Mouse (Mus musculus): ENCODE measurements at regions not wholly inside any gene's neighbourhood (a gene's known extent, or its start where the extent isn't known, plus 50 kb on each side); places are given as distances from the start of the nearest gene placed in this dataset.
A peak's percentile ranks its signal among the peaks of the same experiment; 100 is the strongest.

GRCm38 (mm10) chr7:116607628-116608225, 103.6 kb downstream of the Nucb2 start:
- Histone ChIP-seq H3K79me2 (replicated peaks; ENCODE audit: control insufficient read depth, insufficient read depth, low read length) (no peaks in the 10 kb centered on the region), H3K9ac (ENCODE audit: low read depth, low read length) (peak overlapping the region; percentile 33; the same call in 1 of the 2 replicates), H3K27ac (peak overlapping the region; percentile 1; the same call in 1 of the 2 replicates), H3K27me3 (ENCODE audit: control insufficient read depth, insufficient read depth, low read length) (no peaks in the 10 kb centered on the region), H3K4me3 (peak overlapping the region; percentile 33), H3K36me3 (ENCODE audit: control insufficient read depth, insufficient read depth, low read length) (no peaks in the 10 kb centered on the region), H3K4me1 (ENCODE audit: control insufficient read depth, insufficient read depth, low read length) (no peaks in the 10 kb centered on the region; the same call in 1 of the 2 replicates)
- no peak for TF ChIP-seq CTCF (IDR thresholded peaks at IDR 0.05)
- intact Hi-C loops (cut with DNase I) = loop anchor here (1.0 to 5.0 kb wide), 4 partner anchors 76 to 273 kb away; partner anchors contain the start of genes Pik3c2a and Rps13
- DNase-seq = peak; percentile 16 to 36
- WGBS = 5% methylated on average over 15 of the region's 15 CpGs

GRCm38 (mm10) chr7:116608350-116609085, 104.3 kb downstream of the Nucb2 start:
- Histone ChIP-seq H3K36me3 (ENCODE audit: control insufficient read depth, insufficient read depth, low read length) (no peaks in the 10 kb centered on the region), H3K9ac (ENCODE audit: low read depth, low read length) (0 out of 2 replicates have a peak overlapping the region, but pooled peaks have one; percentile 26), H3K27me3 (ENCODE audit: control insufficient read depth, insufficient read depth, low read length) (no peaks in the 10 kb centered on the region), H3K79me2 (replicated peaks; ENCODE audit: control insufficient read depth, insufficient read depth, low read length) (no peaks in the 10 kb centered on the region), H3K27ac (0 out of 2 replicates have a peak overlapping the region, but pooled peaks have one; percentile 1), H3K4me1 (ENCODE audit: control insufficient read depth, insufficient read depth, low read length) (no peaks in the 10 kb centered on the region; the same call in 1 of the 2 replicates), H3K4me3 (peak overlapping the region; percentile 33)
- 23% methylated on average over 15 of the region's 15 CpGs for WGBS
- DNase-seq = peak; percentile 46 to 60
- intact Hi-C loops (cut with DNase I) = loop anchor here (1.0 to 5.0 kb wide), 4 partner anchors 77 to 274 kb away; partner anchors contain the start of genes Pik3c2a and Rps13
- TF ChIP-seq CTCF (IDR thresholded peaks at IDR 0.05) (peak; percentile 79), EP300 (IDR thresholded peaks at IDR 0.05; ENCODE audit: insufficient read depth, low read depth, low read length) (no peak)

DNA sequence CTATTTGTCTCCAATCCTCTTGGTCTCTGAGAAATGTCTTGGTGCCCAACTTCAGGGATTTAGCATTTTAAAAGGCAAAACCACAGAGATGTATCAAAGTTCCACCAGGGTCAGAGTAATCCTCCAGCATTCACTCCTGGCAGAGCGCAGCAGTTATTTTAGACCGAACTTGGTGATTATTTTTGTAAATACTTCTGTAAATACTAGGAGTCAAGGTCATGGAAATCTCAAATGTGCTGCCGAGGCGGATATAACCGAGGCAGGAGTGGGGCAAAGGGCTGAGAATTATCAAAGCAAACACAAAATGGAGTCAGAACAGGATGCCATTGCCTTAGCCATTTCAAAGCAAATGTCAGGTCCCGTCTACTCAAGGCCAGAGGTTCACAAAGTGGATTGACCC, 105.2 kb downstream of the Nucb2 start:
- WGBS = 66% methylated on average over 6 of the region's 6 CpGs
- H3K79me2 ChIP-seq (replicated peaks; ENCODE audit: control insufficient read depth, insufficient read depth, low read length) = no peaks in the 10 kb centered on the region
- no peak overlapping the region for H3K4me3 ChIP-seq
- no peak for DNase-seq
- no peaks in the 10 kb centered on the region for H3K27me3 ChIP-seq (ENCODE audit: control insufficient read depth, insufficient read depth, low read length)
- TF ChIP-seq POLR2A (IDR thresholded peaks at IDR 0.05; ENCODE audit: insufficient read depth, low read depth, low read length) = no peak
- TF ChIP-seq CTCF (IDR thresholded peaks at IDR 0.05) = no peak
- no peak for TF ChIP-seq EP300 (IDR thresholded peaks at IDR 0.05; ENCODE audit: insufficient read depth, low read depth, low read length)
- H3K4me1 ChIP-seq (ENCODE audit: control insufficient read depth, insufficient read depth, low read length) = no peaks in the 10 kb centered on the region; the same call in 1 of the 2 replicates
- intact Hi-C loops (cut with DNase I) = loop anchor here (2.0 to 5.0 kb wide), 2 partner anchors 167 to 275 kb away; partner anchors contain the start of genes Pik3c2a and Rps13
- no peak overlapping the region for H3K9ac ChIP-seq (ENCODE audit: low read depth, low read length)
- no peaks in the 10 kb centered on the region for H3K36me3 ChIP-seq (ENCODE audit: control insufficient read depth, insufficient read depth, low read length)
- H3K27ac ChIP-seq = no peak overlapping the region

DNA sequence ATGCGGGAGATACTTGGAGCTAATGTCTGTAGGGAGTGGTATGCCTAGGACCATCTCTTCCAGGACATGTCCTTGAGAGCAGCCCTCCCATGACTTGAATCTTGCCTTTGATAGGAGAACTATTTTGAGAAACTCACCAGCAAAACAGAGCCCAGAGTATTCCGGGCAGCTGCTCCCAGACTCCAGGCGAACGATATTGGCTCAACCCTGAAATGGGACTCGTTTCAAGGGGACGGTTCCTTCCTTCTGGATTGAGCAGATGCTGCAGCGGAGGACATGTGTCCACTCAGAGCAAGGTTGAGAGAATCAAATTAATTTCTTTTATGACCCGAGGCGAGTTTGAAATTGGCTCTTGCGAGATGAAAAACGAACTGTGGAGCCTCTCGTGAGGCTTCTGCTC, 105.7 kb downstream of the Nucb2 start:
- Histone ChIP-seq H3K79me2 (replicated peaks; ENCODE audit: control insufficient read depth, insufficient read depth, low read length) (no peaks in the 10 kb centered on the region), H3K36me3 (ENCODE audit: control insufficient read depth, insufficient read depth, low read length) (no peaks in the 10 kb centered on the region), H3K4me3 (no peak overlapping the region), H3K9ac (ENCODE audit: low read depth, low read length) (no peak overlapping the region), H3K27ac (no peak overlapping the region), H3K4me1 (ENCODE audit: control insufficient read depth, insufficient read depth, low read length) (no peaks in the 10 kb centered on the region; the same call in 1 of the 2 replicates), H3K27me3 (ENCODE audit: control insufficient read depth, insufficient read depth, low read length) (no peaks in the 10 kb centered on the region)
- 59% methylated on average over 12 of the region's 12 CpGs for WGBS
- no peak for TF ChIP-seq POLR2A (IDR thresholded peaks at IDR 0.05; ENCODE audit: insufficient read depth, low read depth, low read length)
- TF ChIP-seq EP300 (IDR thresholded peaks at IDR 0.05; ENCODE audit: insufficient read depth, low read depth, low read length) = no peak
- no peak for TF ChIP-seq CTCF (IDR thresholded peaks at IDR 0.05)
- intact Hi-C loops (cut with DNase I) = loop anchor here (2.0 to 5.0 kb wide), 2 partner anchors 168 to 275 kb away; partner anchors contain the start of genes Pik3c2a and Rps13
- peak in 1 of 2 experiments; percentile 24 for DNase-seq

DNA sequence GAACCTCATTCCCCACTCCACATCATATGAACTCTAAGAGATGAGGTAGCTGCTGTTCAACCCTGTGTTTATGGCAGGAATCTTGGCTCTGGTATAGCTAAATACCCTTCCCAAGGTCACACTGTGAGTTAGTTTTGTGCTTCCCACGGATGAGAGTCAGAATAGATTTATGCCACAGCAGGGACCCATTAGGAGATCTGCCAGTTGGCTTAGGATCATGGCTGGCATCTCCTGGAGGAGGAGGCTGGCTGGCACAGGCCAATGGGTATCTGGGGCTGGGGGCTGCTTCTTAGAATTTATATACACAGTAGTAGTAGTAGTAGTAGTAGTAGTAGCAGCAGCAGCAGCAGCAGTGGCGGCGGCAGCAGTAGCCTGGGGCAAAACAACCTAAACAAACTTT, 111.8 kb downstream of the Nucb2 start:
- H3K27ac ChIP-seq = no peak overlapping the region
- H3K4me1 ChIP-seq (ENCODE audit: control insufficient read depth, insufficient read depth, low read length) = no peaks in the 10 kb centered on the region
- H3K27me3 ChIP-seq (ENCODE audit: control insufficient read depth, insufficient read depth, low read length) = no peaks in the 10 kb centered on the region
- intact Hi-C loops (cut with DNase I) = no loop called here
- 74% methylated on average over 3 of the region's 3 CpGs for WGBS
- no peak for TF ChIP-seq EP300 (IDR thresholded peaks at IDR 0.05; ENCODE audit: insufficient read depth, low read depth, low read length)
- no peak for TF ChIP-seq CTCF (IDR thresholded peaks at IDR 0.05)
- TF ChIP-seq POLR2A (IDR thresholded peaks at IDR 0.05; ENCODE audit: insufficient read depth, low read depth, low read length) = no peak
- H3K9ac ChIP-seq (ENCODE audit: low read depth, low read length) = no peak overlapping the region
- DNase-seq = no peak
- H3K36me3 ChIP-seq (ENCODE audit: control insufficient read depth, insufficient read depth, low read length) = no peaks in the 10 kb centered on the region
- no peaks in the 10 kb centered on the region for H3K79me2 ChIP-seq (replicated peaks; ENCODE audit: control insufficient read depth, insufficient read depth, low read length)
- no peak overlapping the region for H3K4me3 ChIP-seq

DNA sequence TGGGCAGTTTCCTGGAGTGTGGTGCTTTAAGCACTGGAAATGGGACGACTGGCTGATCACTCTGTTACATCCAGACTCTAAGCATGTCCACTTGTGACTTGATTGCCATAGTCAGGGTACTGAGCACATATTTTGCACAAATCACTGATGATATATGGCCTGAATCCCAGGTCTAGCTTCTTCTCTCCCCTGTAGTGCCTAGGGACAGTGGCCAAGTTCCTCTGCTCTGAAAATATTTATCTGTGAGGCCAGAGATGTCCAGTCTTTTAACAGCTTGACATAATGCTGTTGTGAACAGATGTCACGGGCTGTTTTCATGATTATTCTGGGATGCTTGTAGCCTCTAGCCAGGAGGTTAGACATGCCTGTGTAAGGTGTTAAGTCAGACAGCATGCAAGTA, 115.5 kb downstream of the Nucb2 start:
- H3K4me3 ChIP-seq = no peak overlapping the region
- TF ChIP-seq POLR2A (IDR thresholded peaks at IDR 0.05; ENCODE audit: insufficient read depth, low read depth, low read length) = no peak
- TF ChIP-seq EP300 (IDR thresholded peaks at IDR 0.05; ENCODE audit: insufficient read depth, low read depth, low read length) = no peak
- TF ChIP-seq CTCF (IDR thresholded peaks at IDR 0.05) = no peak
- H3K79me2 ChIP-seq (replicated peaks; ENCODE audit: control insufficient read depth, insufficient read depth, low read length) = no peaks in the 10 kb centered on the region
- no peak overlapping the region for H3K9ac ChIP-seq (ENCODE audit: low read depth, low read length)
- no peak for DNase-seq
- no peaks in the 10 kb centered on the region for H3K36me3 ChIP-seq (ENCODE audit: control insufficient read depth, insufficient read depth, low read length)
- 43% methylated on average over 2 of the region's 2 CpGs for WGBS
- intact Hi-C loops (cut with DNase I) = no loop called here
- H3K4me1 ChIP-seq (ENCODE audit: control insufficient read depth, insufficient read depth, low read length) = no peaks in the 10 kb centered on the region
- no peaks in the 10 kb centered on the region for H3K27me3 ChIP-seq (ENCODE audit: control insufficient read depth, insufficient read depth, low read length)
- no peak overlapping the region for H3K27ac ChIP-seq

Data from heart, adult 2 months (tissue).